Mouse (Mus musculus) urinary bladder, postnatal 36 days (tissue): ENCODE measurements around the gene Rhobtb1.

ENCODE experiments used
- DNase-seq, 2 experiments: peaks; one replicate each; pipeline ENCODE4 v3.0.0; 2022; ENCODE audit warnings: low spot score in 2 of 2, mixed read lengths in 1 of 2

Gene Rhobtb1

DNA sequence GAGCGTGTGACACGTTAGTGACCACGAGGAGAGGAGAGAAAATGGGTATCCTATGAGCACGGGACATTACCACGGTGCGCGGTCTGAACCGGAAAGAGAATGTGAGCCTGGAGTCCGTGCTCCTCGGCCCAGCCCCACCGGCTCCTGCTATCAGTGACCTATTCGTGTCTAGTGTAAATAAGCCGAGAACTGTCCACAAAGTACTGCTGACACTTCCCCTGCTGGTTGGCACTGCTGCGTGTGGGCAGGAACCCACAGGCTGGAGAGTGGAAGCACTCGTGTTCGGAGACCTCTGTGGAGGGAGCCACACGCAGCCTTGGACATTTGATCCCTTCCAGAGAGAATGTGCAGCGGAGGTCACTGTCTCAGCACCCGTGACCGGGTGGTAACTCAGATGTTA, at the start of gene Rhobtb1:
Gene Rhobtb1, plus strand, starts transcription at position 390 of the 400 bp plus-strand sequence.
- no peak for DNase-seq

- DNase-seq = peak in 1 of 2 experiments; percentile 48
These were observed 49.2 kb upstream of the Rhobtb1 start for GRCm38 (mm10) chr10:69101988-69102387.

DNA sequence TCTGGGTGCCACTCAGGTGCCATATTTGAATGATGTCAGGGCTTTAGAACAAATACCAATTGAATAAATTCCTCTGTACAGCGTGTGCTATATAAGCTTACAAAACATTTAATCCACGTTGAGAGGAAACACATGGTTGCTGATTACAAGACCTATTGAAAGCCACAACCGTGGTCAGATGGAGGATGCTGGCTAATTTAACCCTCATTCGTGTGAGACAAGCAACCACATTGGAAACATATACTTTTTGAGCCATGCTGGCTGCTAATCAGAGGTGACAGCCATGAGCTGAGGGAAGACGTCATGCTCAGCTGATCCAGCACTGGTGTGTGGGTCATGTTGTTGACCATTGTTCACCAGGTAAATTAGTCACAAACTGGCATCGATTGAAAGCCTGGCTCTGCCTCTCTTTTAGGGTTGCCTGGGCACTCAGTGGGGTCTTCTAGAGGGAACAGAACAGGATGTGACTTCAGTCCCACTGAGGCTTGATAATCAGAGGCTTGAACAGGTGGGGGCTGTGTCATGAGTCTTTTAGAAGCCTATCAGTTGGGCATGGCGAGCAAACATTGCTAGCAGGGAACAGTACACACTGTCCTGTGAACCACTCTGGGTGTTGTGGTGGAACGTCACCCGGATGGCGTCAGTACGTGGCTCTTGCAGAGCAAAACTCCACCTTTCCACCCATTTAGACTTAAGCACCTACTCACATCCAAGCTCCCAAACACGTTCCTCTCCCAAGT, 46.9 kb upstream of the Rhobtb1 start:
- no peak for DNase-seq

DNA sequence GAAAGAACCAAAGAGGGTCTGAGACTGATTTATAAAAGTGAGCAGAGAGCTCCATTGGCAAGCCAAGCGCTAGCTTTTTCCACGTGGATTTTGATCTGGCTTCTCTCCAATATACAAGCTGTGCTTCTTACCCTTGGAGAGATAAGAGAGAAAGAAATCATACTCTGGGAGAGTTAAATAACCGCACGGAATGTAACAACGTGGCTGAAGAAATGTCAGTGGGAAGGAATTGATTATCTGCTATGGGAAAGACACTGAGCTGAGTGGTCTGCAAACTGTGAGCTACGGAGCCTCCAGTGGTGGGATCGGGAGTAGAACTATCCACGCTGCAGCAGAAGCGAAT, 46.4 kb upstream of the Rhobtb1 start:
- DNase-seq = no peak

DNA sequence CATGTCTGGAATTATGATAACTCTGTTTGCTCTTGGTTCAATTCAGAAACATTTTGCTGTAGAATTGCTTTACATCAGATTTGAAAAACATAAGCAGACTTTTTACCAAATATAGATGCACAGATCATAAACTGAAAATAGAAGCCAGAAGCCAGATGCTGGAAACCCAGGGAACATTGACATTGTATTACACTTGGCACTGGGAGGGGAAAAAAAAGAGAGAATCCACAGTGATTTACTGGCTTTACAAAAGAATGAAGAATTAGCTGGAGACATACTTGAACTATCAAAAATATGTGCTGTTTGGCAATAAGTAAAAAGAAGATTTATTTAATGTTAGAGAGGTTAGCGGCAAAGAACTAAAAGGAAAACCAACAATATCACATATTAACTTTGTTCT, 44.4 kb upstream of the Rhobtb1 start:
- no peak for DNase-seq

DNA sequence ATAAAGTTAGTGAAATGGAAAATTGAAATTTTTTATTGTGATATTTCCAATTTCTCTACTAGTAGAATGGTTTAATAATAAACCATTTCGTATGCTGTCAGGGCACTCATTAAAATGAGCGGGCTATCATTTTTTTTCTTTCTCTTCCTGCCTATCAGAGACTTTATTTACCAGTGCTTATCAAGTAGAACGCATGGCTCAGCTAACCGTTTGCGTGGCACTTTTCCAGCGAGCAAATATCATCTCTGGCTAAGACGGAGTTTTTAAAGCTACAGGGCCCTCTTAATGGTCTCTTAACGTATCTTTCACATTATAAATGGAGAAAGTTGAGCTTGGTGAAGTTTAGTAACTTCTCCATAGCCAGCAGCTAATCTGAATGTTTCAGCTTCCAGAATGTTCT, 44.0 kb upstream of the Rhobtb1 start:
- peak; percentile 35 to 37 for DNase-seq

DNA sequence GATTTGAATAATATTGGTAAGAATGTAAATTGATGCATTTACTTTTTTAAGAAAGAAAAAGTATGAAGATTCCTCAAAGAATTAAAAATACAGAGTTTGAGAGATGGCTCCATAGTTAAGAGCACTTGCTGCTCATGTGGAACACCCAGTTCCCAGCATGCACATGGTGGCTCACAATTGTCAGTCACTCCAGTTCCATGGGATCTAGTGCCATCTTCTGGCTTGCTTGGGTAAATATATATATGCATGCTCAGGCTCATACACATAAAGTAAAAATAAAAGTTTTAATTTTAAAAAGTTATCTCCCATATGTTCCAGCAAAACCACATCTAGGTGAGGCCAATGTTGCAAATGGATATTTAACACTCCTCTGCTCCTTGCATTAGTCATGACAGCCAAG, 36.9 kb upstream of the Rhobtb1 start:
- no peak for DNase-seq

DNA sequence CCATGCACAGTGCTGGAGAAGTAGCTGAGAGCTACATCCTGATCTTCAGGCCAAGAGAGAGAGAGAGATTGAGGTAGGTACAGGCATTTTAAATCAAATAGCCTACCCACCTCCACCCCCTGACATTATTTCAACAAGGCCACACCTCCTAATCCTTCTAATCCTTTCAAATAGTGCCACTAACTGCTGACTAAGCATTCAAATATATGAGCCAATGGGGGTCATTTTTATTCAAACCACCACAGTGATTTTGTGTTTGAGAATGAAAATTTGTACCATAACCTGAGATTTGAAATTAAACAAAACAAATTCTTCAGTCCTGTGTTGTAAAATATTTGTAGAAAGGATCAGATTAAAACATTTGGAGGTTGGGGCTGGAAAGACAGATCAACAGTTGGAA, 33.2 kb upstream of the Rhobtb1 start:
- no peak for DNase-seq

DNA sequence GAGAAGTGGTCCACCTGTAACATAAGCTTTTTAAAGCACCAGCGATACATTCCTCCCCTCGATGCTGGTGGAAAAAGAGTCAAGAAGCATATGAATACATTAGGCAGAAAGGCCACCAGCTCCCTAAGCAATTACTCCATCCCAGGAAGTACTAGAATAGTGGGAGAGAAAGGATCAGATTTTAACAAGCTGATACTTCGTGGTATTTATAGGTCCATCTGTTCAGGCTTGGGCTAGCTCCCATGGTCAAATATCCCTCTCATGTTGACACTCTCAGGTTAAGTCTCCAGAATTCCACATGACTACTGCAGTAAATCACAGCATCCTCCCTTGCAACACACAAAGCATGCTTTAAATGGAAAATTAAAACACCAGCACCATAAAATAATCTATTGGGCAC, 32.3 kb upstream of the Rhobtb1 start:
- no peak for DNase-seq

DNA sequence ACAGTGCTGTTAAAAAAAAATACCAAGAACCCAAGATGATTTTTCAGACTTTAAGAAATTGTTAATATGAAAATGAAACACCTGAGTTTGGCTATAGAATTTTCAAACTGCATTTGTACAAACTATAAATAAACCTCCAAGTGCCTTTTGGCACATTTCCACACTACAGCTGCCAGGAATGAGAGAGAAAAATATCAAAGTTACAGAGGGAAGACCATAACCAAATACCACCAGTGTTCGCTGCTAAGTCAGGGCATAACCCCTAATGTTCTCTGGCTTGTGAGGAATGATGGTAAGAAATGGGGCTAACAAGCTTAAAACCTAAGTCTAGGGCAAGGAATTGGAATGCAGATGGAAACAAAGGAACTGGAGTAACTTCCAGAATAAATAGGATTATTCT, 31.8 kb upstream of the Rhobtb1 start:
- DNase-seq = no peak

DNA sequence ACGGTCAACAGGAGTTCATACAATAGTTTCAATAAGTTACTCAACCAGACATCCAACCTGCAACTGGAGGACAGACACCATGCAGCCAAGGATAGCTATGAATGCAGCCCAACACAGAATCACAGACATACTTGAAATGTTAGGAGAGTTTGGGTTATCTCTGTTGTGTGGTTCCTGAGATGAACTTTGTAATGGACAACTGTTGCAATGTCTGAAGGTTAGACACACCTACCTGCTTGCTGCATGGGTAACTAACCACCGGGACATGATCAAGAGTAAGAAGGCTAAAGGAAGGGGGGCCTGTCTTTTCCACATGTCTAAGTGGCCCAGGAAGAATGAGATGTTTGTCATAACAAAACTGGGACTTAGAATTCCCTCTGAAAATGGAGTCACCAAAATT, 24.7 kb upstream of the Rhobtb1 start:
- no peak for DNase-seq

DNA sequence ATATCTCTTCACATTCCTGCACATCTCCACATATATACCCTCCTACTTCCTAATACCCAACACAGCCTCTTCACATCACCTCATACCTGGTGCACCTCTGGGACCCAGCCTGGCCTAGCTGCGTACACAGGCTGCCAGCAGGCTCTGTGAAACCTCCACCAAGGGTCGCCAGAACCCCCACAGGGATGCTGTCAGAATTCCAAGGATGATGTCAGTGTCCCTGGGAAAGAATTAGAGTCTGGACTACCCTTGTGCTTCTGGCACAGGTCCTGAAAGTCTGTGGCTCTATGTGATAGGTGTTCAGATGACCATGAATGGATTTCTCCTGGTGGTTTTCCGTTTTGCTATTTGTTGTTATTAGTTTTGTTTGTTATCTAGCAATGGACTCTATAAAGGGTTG, 22.7 kb upstream of the Rhobtb1 start:
- DNase-seq = no peak

DNA sequence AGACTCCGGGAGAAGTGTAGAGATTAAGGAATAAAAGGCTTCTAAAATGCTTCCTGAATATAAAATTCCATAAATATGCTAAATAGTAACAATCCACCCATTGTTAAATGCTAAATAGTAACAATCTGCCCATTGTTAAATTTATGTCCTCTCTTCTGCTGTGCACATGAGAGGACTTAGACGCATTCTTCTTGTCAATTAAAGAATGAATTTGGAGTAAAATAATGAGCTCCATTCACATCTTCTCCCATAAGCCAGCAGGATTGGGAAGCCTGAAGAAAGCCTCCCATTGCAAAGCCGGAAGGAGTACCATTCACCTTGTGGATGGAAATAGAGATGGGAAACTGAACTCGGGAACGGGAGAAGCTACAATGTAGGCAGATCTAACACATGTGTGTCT, 20.6 kb upstream of the Rhobtb1 start:
- no peak for DNase-seq

DNA sequence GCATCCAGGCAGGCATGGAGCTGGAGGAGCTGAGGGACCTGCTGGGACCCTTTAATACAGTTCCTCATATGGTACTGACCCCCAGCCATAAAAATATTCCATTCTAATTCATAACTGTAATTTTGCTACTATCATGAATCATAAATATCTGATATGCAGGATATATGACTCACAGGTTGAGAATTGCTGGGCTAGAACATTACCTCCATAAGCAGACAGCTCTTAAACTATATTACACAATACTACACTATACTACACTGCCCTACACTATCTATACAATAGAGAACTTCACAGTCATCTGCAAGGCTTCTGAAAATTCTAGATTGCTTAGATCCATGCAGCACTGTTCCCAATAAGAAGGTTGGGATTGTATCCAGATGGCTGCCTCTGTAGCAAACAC, 16.9 kb upstream of the Rhobtb1 start:
- DNase-seq = no peak

DNA sequence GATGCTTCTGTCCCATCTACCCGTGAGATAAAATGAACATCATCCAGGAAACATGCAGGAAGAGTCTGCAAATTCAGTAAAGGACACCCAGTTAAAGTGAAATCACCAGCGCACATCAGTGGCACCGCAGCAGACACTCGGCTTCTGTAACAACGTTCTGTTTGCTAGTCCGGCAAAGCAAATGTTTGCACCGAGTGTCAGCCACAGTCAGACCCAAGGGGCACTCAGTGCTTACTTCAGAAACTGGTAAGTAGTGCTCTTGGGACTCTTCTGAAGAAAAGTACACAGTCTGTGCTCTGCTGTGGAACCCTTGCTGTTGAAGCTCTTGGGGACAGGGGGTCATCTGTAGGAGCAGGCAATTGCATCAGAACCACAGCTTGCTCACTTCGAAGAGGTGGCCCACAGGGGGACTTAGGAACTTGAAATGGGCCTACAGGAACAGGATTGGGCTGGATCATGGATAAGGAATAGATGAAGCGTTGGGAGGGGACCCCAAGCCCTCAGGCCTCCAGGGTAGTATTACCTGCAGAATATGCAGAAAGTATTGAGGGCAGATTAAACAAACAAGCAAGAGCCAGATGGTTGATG, 14.9 kb upstream of the Rhobtb1 start:
- DNase-seq = no peak

DNA sequence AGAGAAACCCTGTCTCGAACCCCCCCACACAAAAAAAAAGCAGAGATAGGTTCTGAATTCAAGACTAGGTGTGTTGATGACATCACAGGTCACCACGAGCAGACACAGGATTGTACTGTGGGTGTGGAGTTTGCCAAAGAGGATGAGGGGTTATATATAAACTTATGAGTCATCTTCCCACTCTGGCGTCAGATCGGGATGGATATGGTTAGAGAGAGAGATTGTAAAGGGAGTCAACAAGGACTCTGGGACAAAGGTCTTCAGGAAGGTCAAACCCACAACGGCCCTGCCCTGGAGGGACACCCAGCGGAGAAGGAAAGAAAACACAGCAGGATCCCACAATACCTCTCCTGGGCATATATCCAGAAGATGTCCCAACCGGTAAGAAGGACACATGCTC, 2.0 kb upstream of the Rhobtb1 start:
- no peak for DNase-seq

- DNase-seq = no peak
These were observed 1.7 kb downstream of the Rhobtb1 start for GRCm38 (mm10) chr10:69152971-69153370.

GRCm38 (mm10) chr10:69155428-69156175, 4.4 kb downstream of the Rhobtb1 start:
- DNase-seq = no peak

DNA sequence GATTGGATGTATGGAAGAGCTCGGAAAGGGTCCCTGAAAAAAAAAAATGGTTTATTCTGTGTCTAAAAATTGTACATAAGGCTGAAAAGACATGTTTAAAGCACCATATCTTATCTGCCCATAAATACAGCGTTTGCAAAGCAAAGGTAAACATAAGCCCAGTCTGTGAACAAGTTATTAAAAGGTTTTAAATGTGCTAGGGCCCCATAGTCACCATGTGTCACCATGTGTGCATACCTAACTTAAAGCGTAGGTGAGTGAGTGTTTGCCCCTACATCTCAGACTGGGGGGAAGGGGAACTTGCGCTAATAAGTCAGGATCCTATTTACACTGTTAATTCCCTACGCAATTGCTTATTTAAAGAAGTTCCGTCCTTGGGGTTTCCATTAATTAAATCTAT, 5.2 kb downstream of the Rhobtb1 start:
- DNase-seq = no peak

- no peak for DNase-seq
These were observed 6.2 kb downstream of the Rhobtb1 start for GRCm38 (mm10) chr10:69157471-69157870.

DNA sequence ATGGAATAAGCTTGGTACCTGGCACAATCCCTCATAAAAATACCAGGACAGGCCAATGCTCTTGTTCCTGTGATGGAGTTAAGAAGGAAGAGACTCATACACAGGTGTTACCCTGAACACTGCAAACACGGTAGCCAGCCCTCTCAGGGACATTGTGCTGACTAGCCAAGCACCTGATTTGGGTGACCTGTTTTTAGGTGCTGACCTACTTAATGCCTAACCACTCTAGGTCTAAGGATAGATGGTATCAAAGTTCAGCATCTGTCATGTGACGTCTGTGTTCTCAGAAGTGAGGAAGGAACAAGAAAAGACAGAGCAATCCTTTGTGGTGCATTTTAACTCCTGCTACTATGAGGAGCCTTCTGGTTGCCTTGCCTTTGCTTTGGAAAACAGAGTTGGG, 9.6 kb downstream of the Rhobtb1 start:
- no peak for DNase-seq

GRCm38 (mm10) chr10:69161503-69161902, 10.3 kb downstream of the Rhobtb1 start:
- DNase-seq = no peak

- DNase-seq = no peak
These were observed 11.3 kb downstream of the Rhobtb1 start for GRCm38 (mm10) chr10:69162577-69162976.
